8 mouse cellular contexts compared by ENCODE assay signal in genomic region chr19:32376886-32377535, GRCm38 (mm10). TPM values are rescaled to one million over a fixed set of nuclear protein-coding genes. Genes with fewer than 3 reads are reported as not detected.
DNase-seq lines count a peak whose midpoint lies in the region; ATAC-seq and TF ChIP-seq lines count a peak whose summit lies in the region.
"Had no signal": no experiment of that assay in that cellular context is flagged by ENCODE, and none has a peak within 500 bp of the region (broad histone marks: within the 10 kb centered on the region; RNA-seq: fewer than 3 reads in every experiment).

No protein-coding gene starts in this region.

- no peak overlapping the region for H3K4me3 ChIP-seq in testis, adult 2 months (ENCODE audit: control insufficient read depth, low read depth, low read length)
- H3K4me3 ChIP-seq in gastrocnemius, adult 2 months = peak overlapping the region; percentile 56
- H3K4me3 ChIP-seq in stomach, embryonic 16.5 days (replicated peaks; ENCODE audit: low read length) = no peak overlapping the region
- H3K4me3 ChIP-seq: myocyte had no signal

- no peaks in the 10 kb centered on the region; the same call in 1 of the 2 replicates for H3K36me3 ChIP-seq in testis, adult 2 months (ENCODE audit: control insufficient read depth, insufficient read depth, low read length)
- no peaks in the 10 kb centered on the region for H3K36me3 ChIP-seq in stomach, embryonic 16.5 days (ENCODE audit: control insufficient read depth, insufficient read depth, low read length)

- 44% methylated on average over 7 of the region's 7 CpGs for WGBS in stomach, embryonic 16.5 days

- no peak overlapping the region for H3K4me2 ChIP-seq in stomach, embryonic 16.5 days (ENCODE audit: low read depth, low read length)

- TF ChIP-seq POLR2A in testis, adult 2 months (IDR thresholded peaks at IDR 0.05; ENCODE audit: control insufficient read depth, low read depth, low read length) = no peak

- TF ChIP-seq CTCF in testis, adult 2 months (IDR thresholded peaks at IDR 0.05; ENCODE audit: control insufficient read depth, insufficient read depth, insufficient replicate concordance, low read depth, low read length) = no peak
- TF ChIP-seq CTCF in gastrocnemius, adult 2 months (IDR thresholded peaks at IDR 0.05) = no peak

- H3K9me3 ChIP-seq in stomach, embryonic 16.5 days (replicated peaks; ENCODE audit: control insufficient read depth, low read length) = no peaks in the 10 kb centered on the region

- peaks cover 9% of the 10 kb centered on the region for H3K4me1 ChIP-seq in testis, adult 2 months (ENCODE audit: control insufficient read depth, insufficient read depth, low read length)
- H3K4me1 ChIP-seq in stomach, embryonic 16.5 days (ENCODE audit: control insufficient read depth, insufficient read depth, low read length) = peaks cover 26% of the 10 kb centered on the region

- 0 out of 2 replicates have a peak, but pooled peaks have one; percentile 42 for ATAC-seq in stomach, embryonic 16.5 days (ENCODE audit: insufficient read depth, low FRiP score)

- H3K27ac ChIP-seq in testis, adult 2 months (ENCODE audit: control insufficient read depth, insufficient read depth, low read depth, low read length) = peak overlapping the region; percentile 75
- peak overlapping the region; percentile 92 for H3K27ac ChIP-seq in gastrocnemius, adult 2 months
- 0 out of 2 replicates have a peak overlapping the region, but pooled peaks have one; percentile 36 for H3K27ac ChIP-seq in stomach, embryonic 16.5 days (ENCODE audit: low read length)

- no peak for DNase-seq in testis, postnatal 10 days (ENCODE audit: low spot score)
- DNase-seq in gastrocnemius, adult 2 months = peak; percentile 81
- DNase-seq in heart, postnatal 4 days = peak; percentile 42
- no peak for DNase-seq in frontal cortex, postnatal 36 days (ENCODE audit: low spot score in 2 of 2)
- DNase-seq in MN1 (ENCODE audit: low spot score) = no peak

- peak overlapping the region; percentile 23; the same call in 1 of the 2 replicates for H3K9ac ChIP-seq in stomach, embryonic 16.5 days (ENCODE audit: low read length)

- intact Hi-C loops in gastrocnemius, adult 2 months (cut with DNase I) = no loop called here

- no peaks in the 10 kb centered on the region for H3K27me3 ChIP-seq in testis, adult 2 months (ENCODE audit: control insufficient read depth, insufficient read depth, low read length)
- H3K27me3 ChIP-seq in stomach, embryonic 16.5 days (ENCODE audit: control insufficient read depth, insufficient read depth, low read length) = no peaks in the 10 kb centered on the region

RNA-seq across cellular contexts. Expression of gene Sgms1, which starts 12.5 kb away (rescaled TPM):
- polyA plus RNA-seq in testis, adult 2 months (2012; rRNA removed) = 239 and 243 TPM in 2 replicates
- total RNA-seq in gastrocnemius, adult 2 months (2021) = 10 to 100 TPM; 53.8 to 62.8 TPM
- 10 to 100 TPM; 50.5 to 57.4 TPM for total RNA-seq in heart, postnatal 4 days (2021)
- 43.0 and 44.8 TPM in 2 replicates for polyA plus RNA-seq in stomach, embryonic 16.5 days (2015; fragmentation: Nextera tagmentation; extraction: Ambion mirVana)

Comparison
In these comparisons a context has a peak if more than half of its experiments do, and no peak if none do; other contexts are left out.
1. H3K27ac ChIP-seq: peak in every context shown above with its lines; median percentile 92 in gastrocnemius, adult 2 months; 75 in testis, adult 2 months; 36 in stomach, embryonic 16.5 days.
2. DNase-seq: peak in gastrocnemius, adult 2 months (single experiment) and heart, postnatal 4 days (single experiment); none in testis, postnatal 10 days (single experiment), frontal cortex, postnatal 36 days (0 of 2) and MN1 (single experiment).